Mouse (Mus musculus) T-helper 2 cell (primary cell): Measurements from ENCODE around the gene Majin.

Source experiments
- in situ Hi-C: fragments of 300-600 bp; cut with MboI, MseI; formaldehyde crosslinking; loops from one replicate; pipeline ENCODE4 v1.15.1; 2025; ENCODE audit warnings: high pct_unique_total_duplicates

Gene Majin

DNA sequence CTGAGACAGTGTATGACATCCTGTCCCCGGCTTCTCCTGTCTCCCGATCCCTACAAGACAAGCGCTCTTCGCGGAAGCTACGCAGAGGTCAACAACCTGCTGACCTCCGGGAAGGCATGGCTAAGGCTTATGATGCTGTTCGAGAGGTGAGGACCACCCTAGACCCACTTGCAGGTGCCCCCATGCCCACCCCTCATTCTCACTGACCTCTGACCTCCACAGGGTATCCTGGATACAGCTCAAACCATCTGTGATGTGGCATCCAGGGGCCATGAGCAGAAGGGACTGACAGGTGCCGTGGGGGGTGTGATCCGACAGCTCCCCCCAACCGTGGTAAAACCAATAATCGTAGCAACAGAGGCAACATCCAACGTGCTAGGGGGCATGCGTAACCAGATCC is 77.2 kb downstream of the Majin start:
- in situ Hi-C loops, result no loop called here

DNA sequence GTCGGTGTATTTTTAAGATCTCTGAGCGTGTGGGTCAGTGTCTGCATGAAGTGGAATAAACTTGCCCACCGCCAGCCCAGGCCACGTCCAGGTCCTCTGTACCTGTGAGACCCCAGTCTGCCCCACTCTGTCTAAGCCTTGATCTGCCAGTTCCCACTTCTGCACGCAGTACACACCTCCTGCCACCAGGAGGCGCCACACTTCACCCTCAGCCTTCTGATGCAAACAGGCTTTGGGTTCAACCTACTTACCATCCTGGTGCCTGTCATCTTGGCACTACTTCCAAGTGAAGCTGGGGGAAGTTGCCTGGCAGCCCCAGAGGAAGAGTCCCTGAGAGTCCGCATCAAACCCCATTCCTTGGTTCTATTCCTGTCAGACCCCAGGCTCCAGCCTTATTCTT is 78.0 kb downstream of the Majin start:
- in situ Hi-C loops, result no loop called here

DNA sequence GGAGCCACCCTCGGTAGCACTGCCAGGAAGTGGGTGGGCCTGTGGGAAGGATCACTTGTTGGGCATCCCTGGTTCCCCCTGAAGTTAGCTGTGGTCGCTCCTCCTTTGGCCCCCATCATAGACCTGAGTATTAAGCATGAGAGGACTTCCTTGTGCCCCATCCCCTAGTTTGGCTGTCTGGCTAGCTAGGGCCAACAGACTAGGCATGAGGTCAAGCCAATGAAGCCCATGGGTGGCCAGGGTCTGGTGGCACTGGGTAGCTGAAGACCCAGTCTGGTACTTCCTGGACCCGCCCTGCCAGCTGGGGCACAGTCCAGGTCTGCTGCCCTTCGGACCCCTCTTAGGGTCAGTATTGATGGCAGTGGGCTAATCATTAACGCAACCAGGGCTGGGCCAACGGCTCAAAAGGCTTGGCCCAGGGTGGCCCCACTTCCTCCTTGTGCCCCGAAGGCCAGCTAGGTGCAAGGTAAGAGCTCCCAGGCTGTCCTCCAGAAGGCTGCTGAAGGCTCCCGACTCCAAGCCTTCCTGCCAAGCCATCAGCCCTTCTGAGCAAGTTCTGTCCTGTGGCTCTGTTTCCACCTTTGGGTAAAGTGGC is 78.7 kb downstream of the Majin start:
- in situ Hi-C loops, result no loop called here

DNA sequence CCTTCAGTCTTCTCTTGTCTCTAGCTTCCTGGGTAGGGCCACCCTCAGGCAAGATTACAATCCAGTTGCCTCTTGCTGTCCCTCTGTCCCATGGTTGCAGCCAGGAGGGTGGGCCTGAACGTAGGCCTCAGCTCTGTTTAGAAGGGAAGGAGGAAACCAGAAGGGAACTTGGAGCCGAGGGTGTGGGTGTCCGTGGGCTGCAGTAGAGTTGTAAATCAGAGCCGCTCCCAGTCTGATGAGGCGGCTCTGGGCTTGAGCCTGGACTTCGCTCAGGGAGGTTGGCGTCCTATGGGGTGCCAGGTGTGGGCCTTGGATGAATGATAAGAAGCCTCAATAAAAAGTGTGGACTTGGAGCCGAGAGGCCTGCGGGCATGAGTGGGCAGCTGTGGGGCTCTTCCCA is 80.0 kb downstream of the Majin start:
- in situ Hi-C loops, result no loop called here

DNA sequence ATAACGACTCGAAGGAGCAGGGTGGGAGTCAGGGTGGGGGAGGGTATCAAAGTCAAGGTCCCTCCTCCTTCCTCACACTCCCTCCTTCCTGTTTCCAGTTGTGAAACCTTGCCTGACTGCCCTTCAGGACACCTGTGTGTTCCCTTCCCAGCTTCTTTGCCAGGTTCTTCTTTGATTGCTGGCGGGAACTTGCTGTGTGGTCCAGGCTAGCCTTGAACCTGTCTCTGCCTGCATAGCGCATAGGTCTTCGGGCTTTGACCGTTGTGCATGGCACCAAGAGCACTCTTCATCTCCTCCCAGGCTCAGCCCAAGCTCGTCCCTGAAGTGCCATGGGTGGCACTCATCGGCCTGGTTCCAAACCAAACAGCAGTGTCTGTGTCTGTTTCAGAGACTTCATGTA is 80.8 kb downstream of the Majin start:
- in situ Hi-C loops, result no loop called here

DNA sequence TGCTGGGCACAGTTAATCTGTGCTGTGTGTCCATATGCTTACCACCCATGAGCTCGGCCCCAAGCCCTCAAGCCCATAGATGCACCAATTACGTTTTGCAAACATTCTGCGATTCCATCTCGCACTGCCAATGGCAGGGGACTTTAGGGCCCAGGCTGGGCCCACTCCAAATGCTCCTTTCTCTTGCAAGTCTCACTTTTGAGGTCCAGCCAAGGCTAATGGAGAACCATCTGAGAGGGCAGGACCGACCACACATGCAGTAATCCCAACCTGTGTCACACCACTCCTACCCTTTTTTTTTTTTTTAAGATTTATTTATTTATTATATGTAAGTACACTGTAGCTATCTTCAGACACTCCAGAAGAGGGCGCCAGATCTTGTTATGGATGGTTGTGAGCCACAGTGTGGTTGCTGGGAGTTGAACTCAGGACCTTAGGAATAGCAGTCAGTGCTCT is 81.6 kb downstream of the Majin start:
- in situ Hi-C loops, result no loop called here

DNA sequence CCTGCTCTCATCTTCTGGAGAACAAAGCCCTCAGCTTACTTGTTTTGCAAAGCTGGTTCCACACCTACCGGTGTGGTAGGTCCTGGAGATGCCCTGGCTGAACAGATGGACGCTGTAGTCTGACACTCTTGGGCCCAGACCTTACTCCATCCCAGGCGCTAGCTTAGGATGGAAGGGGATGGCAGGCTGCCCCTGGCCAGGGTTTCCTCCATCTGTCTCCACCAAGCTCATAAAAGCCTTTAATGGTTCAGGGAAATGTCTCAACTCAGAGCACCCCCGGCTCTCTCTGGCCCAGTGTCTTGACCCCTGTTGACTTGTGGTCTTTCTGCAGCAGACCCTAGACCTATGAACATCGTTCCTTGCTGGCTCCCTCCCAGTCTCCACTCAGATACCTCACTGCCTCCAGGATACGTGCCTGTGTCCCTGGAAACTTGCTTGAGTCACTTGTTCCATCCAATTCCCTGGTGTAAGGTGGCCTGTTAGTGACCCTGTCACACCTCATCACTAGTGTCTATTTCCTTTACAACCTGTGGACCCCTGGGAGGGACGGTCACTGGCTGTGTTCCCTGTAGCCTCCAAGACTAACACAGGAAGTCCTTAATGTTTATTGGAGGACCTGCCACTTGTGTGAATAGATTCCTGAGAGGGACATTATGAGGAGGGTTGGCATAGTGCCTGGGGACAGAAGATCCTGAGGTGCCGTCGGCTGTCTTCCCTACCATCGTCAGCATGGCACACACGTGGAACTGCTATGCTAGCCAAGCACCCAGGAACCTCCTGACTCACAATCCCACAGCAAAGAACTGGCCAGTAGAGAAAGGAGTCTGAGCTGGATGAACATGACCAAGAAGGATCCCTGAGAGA is 83.3 kb downstream of the Majin start:
- in situ Hi-C loops, result no loop called here

DNA sequence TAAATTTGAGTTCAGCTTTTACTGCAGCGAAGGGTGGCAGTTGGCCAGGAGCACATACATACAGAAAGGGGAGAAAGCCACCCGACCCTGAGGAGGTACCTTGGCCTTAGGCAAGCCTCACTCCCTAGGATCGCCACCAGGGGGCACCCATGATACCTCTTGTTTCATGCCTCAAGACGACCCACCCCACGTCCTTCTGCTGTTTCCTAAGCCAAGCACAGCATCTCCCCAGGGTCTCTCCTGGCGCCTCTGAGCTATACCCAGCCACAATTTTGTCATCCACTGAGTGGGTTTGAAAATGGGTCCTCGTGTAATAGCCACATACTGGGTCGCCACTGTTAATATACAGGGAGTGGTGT is 84.0 kb downstream of the Majin start:
- in situ Hi-C loops, result no loop called here

DNA sequence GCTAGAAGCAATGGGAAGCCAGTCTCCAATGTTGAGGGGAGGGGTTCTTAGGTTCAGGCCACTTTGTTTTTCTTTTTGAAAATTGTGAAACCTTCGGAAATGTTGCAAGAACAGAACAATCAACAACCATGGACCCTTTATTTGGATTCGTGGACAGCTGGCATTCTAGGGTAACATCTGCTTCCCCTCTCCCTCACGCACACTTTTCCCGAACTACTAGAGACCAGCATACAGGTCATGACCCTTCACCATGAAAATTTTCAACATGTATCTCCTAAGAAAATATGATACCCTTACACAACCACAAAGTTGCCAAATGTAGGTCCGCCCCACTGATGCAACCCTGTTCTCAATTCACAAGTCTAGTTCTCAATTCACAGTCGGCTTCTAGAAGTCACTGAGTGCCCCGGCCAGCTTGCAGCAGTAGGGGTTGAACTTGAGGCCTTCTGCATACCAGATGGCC is 84.5 kb downstream of the Majin start:
- in situ Hi-C loops, result no loop called here

DNA sequence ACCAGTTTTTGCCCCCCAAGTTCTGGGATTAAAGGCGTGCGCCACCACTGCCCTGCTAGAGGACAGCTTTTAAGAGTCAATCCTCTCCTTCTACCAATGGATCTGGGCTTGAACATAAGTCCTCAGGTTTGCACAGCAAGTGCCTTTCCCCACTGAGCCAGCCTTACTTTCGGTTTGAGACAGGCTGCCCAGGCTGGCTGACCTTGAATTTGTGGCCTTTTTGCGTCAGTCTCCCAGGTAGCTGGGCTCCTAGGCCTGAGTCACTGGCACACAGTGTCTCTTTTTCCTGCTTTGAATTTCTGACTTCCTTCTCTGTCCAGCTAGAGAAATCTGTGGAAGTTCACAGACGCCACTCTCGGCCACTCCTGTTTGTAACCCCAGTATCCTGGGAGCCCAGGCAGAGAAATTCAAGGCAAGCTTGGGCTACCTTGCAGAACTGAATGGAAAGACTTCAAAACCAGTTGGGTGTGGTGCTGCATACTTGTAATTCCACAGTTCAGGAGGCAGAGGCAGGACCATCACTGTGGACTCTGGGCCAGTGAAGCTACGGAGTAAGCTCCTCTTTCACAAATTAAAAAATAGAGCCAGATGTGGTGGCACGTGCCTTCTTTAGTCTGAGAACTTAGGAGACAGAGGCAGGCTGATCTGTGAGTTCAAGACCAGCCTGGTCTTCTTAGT is 85.7 kb downstream of the Majin start:
- in situ Hi-C loops, result loop anchor here (5.0 kb wide), 2 partner anchors 37 to 67 kb away; partner anchors contain the start of gene Cdc42bpg

DNA sequence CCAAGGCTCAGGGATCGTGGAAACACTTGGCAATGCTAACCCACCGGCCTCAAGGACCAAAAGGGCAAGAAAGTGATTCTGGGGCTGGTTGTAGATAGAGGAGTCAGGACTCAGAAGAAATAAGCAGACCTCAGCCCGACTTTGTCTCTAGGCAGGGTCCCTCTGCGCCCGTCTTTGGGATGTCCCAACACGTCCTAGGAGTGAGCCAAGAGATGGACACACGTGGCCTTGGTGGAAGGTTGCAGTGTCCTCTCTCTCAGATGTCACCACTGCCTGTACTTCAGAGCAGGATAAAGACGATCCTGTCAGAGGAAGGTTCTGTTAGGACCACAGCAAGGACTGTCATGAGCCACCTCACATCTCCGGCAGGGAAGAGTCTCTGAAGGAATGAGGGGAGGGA is 86.5 kb downstream of the Majin start:
- in situ Hi-C loops, result loop anchor here (5.0 kb wide), 2 partner anchors 37 to 67 kb away; partner anchors contain the start of gene Cdc42bpg

DNA sequence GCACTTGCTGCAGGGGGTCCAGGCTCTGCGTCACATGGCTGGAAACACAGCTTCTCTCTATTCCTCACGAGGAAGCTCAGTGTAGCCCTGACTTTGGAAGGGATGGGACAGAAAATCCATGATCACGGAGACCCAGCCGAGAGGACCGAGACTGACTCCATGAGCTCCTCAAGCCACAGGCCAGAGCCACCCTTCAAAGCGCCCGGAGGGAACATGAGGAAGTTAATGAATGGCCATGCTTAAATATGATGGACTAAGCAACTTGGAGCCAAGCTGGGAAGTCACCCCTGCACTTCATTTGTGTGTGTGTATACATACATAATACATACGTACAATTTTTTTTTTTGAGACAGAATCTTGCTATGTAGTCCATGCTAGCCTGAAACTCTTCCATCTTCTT is 87.0 kb downstream of the Majin start:
- in situ Hi-C loops, result loop anchor here (5.0 kb wide), 2 partner anchors 36 to 66 kb away; partner anchors contain the start of gene Cdc42bpg

DNA sequence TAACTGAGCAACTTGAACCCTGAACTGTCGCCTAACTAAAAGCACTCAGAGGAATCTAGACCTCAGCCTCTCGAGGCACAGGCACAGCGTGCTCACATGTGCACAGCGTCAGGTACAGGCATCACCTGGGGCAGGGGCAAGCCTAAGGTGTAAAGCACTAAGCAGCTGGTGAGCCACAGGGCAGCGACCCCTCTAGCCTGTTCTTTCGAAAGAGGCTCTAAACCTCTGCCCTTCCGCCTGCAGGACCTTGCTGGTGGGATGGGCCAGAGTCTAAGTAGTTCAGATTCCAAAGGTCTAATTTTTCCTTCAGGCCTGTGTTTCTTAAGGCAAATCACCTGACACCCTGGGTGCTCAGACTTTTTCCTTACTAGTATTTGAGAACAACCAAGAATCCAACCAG is 87.9 kb downstream of the Majin start:
- in situ Hi-C loops, result loop anchor here (5.0 kb wide), 2 partner anchors 35 to 65 kb away; partner anchors contain the start of gene Cdc42bpg

DNA sequence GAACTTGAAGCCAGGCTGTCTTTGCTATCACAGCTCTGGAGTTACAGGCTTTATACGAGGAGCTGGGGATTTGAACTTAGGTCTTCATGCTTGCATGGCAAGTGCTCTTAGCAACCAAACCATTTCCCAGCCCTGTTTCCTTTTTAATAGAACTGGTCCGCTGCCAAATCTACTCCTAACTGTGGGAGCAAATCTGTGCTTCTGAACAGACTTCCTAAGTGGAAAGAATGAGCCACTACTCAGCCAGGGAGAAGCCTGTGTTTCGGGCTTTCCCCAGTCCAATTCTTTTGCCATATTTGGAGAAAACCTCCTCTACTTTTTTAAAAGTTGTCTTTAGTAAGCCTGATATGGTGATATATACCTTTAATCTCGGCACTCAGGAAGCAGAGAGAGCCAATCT is 88.5 kb downstream of the Majin start:
- in situ Hi-C loops, result loop anchor here (5.0 kb wide), 2 partner anchors 35 to 65 kb away; partner anchors contain the start of gene Cdc42bpg

DNA sequence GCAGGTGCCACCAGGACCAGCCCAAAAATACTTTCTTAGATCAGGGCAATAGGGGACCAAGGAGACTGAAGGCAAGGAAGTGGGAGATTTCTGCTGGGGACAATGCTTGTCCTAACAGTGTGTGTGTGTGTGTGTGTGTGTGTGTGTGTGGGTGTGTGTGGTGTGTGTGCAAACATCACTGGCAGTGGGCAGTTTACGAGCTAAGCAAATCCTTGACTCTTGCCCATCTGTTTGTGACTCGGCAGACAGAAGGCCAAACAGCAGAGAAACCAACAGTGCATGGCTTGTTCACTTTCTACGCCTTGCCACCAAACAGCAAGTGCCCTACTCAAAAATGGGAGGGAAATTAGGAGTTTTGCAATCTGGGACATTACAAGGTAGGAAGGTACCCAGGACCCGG is 89.4 kb downstream of the Majin start:
- in situ Hi-C loops, result loop anchor here (5.0 kb wide), 2 partner anchors 34 to 64 kb away; partner anchors contain the start of gene Cdc42bpg
